Mouse (Mus musculus): Measurements from ENCODE around the gene Myo1d.

GRCm38 (mm10) chr11:80521148-80521547 lies 258.7 kb downstream of the Myo1d start:
- TF ChIP-seq CTCF (IDR thresholded peaks at IDR 0.05; ENCODE audit: insufficient read depth, low read depth, low read length), result no peak
- no peak for TF ChIP-seq POLR2A (IDR thresholded peaks at IDR 0.05; ENCODE audit: insufficient read depth, low read depth, low read length)
